Mouse (Mus musculus): ENCODE data around the gene Zhx3. TPM values are rescaled to one million over a fixed set of nuclear protein-coding genes. Genes with fewer than 3 reads are reported as not detected.

Gene Zhx3
- total RNA-seq, 1 experiment: 1.3 TPM

DNA sequence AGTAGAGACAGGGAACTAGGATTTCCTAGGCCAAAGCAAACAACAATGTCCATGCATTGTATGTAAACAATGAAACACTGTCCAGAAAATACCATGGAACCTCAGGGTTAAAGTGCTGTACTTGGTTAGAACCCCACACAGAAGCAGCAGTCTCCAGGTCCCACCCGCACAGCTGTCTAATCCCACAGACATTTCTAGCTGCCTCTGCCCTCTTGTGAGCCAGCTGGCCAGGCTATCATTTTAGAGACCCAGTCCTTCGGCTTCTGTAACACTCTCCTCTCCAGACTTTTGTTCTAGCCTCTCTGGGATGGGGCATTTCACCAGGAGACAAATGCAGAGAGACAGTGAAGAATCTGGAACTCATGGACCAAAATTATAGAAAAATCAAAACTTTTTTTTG lies 94.8 kb downstream of the Zhx3 start:
- H3K9ac ChIP-seq (ENCODE audit: insufficient read depth, low read depth, low read length, poor library complexity, severe bottlenecking): no peak overlapping the region
- no peak for TF ChIP-seq CHD2 (IDR thresholded peaks at IDR 0.05; ENCODE audit: low read depth, low read length)
- no peak for TF ChIP-seq ZC3H11A (IDR thresholded peaks at IDR 0.05; ENCODE audit: borderline replicate concordance, low read depth, low read length)
- TF ChIP-seq MAFK (IDR thresholded peaks at IDR 0.05; ENCODE audit: insufficient read depth, low read depth, low read length): no peak
- TF ChIP-seq ZNF384 (IDR thresholded peaks at IDR 0.05; ENCODE audit: low read depth, low read length): no peak
- no peak for TF ChIP-seq HCFC1 (IDR thresholded peaks at IDR 0.05; ENCODE audit: borderline replicate concordance, insufficient read depth, low read length)
- in situ Hi-C loops (cut with MboI; ENCODE audit: low sequenced_read_pairs in 2 of 2, unreplicated experiment in 2 of 2): no loop called here

DNA sequence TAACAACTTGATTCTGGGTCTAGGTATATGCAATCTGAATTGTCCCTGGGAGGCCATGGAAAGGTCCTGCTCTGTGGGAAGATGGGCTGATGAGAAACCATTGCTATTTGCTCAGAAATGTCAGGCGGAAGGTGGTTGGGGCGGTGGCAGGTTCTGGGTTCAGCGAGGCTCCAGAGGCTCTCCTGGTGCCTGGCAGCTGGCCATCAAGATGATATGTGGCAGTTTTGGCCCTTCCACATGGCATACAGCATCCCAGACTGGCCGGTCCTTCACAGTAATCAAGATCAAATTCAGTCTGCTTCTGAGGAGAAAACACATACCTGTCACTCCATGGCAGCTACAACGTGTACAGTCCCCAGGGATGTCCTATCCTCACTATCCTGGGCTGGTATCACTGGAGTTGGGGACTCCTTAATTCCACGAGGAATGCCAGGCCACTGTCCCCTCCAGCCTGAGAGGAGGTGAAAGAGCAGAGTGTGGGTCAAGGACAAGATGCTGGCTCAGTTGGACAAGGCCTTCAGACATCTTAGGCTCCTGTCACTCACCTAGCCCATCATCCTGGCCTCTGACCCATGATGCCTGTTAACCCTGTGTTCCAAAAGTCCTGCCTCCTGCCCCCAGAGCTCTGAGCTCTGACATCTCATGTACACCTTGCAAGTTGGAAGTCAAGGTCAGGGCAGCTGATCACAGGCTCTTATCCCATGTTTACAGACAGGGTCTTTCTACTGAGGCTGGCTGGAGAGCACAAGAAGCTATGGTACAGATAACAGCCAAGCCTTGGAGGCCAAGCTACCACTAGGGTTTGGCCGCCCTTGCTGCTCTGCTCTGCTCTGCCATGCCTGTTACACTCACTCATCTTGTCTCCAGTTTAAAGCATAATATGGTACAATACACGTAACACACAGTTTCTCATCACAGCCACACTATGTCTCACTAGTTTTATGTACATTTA lies 101.2 kb downstream of the Zhx3 start:
- H3K4me3 ChIP-seq (ENCODE audit: insufficient read depth in 1 of 2, low read depth in 1 of 2, low read length in 2 of 2, poor library complexity in 1 of 2, severe bottlenecking in 1 of 2): no peak overlapping the region
- no peak overlapping the region for H3K9ac ChIP-seq (ENCODE audit: insufficient read depth, low read depth, low read length, poor library complexity, severe bottlenecking)
- no peaks in the 10 kb centered on the region for H3K4me1 ChIP-seq (ENCODE audit: control insufficient read depth in 2 of 2, insufficient read depth in 2 of 2, low read length in 2 of 2, poor library complexity in 1 of 2)
- no peak overlapping the region for H3K27ac ChIP-seq (ENCODE audit: insufficient read depth, low read depth, low read length, poor library complexity, severe bottlenecking)
- in situ Hi-C loops (cut with MboI; ENCODE audit: low sequenced_read_pairs in 2 of 2, unreplicated experiment in 2 of 2): no loop called here
- TF ChIP-seq ZC3H11A (IDR thresholded peaks at IDR 0.05; ENCODE audit: borderline replicate concordance, low read depth, low read length) (no peak), MAFK (IDR thresholded peaks at IDR 0.05; ENCODE audit: insufficient read depth, low read depth, low read length) (no peak), HCFC1 (IDR thresholded peaks at IDR 0.05; ENCODE audit: borderline replicate concordance, insufficient read depth, low read length) (no peak), ZNF384 (IDR thresholded peaks at IDR 0.05; ENCODE audit: low read depth, low read length) (no peak), CHD2 (IDR thresholded peaks at IDR 0.05; ENCODE audit: low read depth, low read length) (no peak)
- H3K36me3 ChIP-seq (ENCODE audit: control insufficient read depth, insufficient read depth, low read length, poor library complexity, severe bottlenecking): no peaks in the 10 kb centered on the region
- no peaks in the 10 kb centered on the region for H3K9me3 ChIP-seq (ENCODE audit: control insufficient read depth, insufficient read depth, low read depth, low read length)
- no peak for DNase-seq (ENCODE audit: low read depth, low spot score)

More for the DNA sequence above, 94.8 kb downstream of the Zhx3 start:
- Histone ChIP-seq H3K4me3 (ENCODE audit: insufficient read depth in 1 of 2, low read depth in 1 of 2, low read length in 2 of 2, poor library complexity in 1 of 2, severe bottlenecking in 1 of 2) (no peak overlapping the region), H3K4me1 (ENCODE audit: control insufficient read depth in 2 of 2, insufficient read depth in 2 of 2, low read length in 2 of 2, poor library complexity in 1 of 2) (no peaks in the 10 kb centered on the region), H3K9me3 (ENCODE audit: control insufficient read depth, insufficient read depth, low read depth, low read length) (no peaks in the 10 kb centered on the region), H3K36me3 (ENCODE audit: control insufficient read depth, insufficient read depth, low read length, poor library complexity, severe bottlenecking) (no peaks in the 10 kb centered on the region), H3K27ac (ENCODE audit: insufficient read depth, low read depth, low read length, poor library complexity, severe bottlenecking) (no peak overlapping the region)
- DNase-seq (ENCODE audit: low read depth, low spot score): no peak

DNA sequence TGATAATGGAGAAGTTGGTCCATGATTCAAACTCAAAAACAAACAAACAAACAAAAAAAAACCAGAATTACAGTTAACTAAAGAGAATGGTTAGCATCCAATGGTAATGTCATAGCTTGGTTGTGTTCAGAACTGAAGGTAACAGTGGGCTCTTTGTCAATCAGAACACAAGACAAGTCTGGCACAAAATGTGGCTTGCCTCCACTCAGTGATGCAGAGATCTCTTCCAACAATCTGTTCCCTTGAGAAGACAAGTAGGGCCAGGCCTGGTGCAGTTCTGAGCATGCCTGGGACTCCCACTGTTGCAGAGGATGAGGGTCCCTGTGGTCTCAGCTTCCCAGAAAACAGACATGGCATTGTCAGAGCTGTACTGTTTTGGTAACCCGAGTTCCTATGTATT lies 101.9 kb downstream of the Zhx3 start:
- Histone ChIP-seq H3K9me3 (ENCODE audit: control insufficient read depth, insufficient read depth, low read depth, low read length) (no peaks in the 10 kb centered on the region), H3K27ac (ENCODE audit: insufficient read depth, low read depth, low read length, poor library complexity, severe bottlenecking) (no peak overlapping the region), H3K36me3 (ENCODE audit: control insufficient read depth, insufficient read depth, low read length, poor library complexity, severe bottlenecking) (no peaks in the 10 kb centered on the region), H3K4me1 (ENCODE audit: control insufficient read depth in 2 of 2, insufficient read depth in 2 of 2, low read length in 2 of 2, poor library complexity in 1 of 2) (no peaks in the 10 kb centered on the region), H3K4me3 (ENCODE audit: insufficient read depth in 1 of 2, low read depth in 1 of 2, low read length in 2 of 2, poor library complexity in 1 of 2, severe bottlenecking in 1 of 2) (no peak overlapping the region), H3K9ac (ENCODE audit: insufficient read depth, low read depth, low read length, poor library complexity, severe bottlenecking) (no peak overlapping the region)
- in situ Hi-C loops (cut with MboI; ENCODE audit: low sequenced_read_pairs in 2 of 2, unreplicated experiment in 2 of 2): no loop called here
- TF ChIP-seq MAFK (IDR thresholded peaks at IDR 0.05; ENCODE audit: insufficient read depth, low read depth, low read length) (no peak), ZC3H11A (IDR thresholded peaks at IDR 0.05; ENCODE audit: borderline replicate concordance, low read depth, low read length) (no peak), ZNF384 (IDR thresholded peaks at IDR 0.05; ENCODE audit: low read depth, low read length) (no peak), HCFC1 (IDR thresholded peaks at IDR 0.05; ENCODE audit: borderline replicate concordance, insufficient read depth, low read length) (no peak), CHD2 (IDR thresholded peaks at IDR 0.05; ENCODE audit: low read depth, low read length) (no peak)
- no peak for DNase-seq (ENCODE audit: low read depth, low spot score)

DNA sequence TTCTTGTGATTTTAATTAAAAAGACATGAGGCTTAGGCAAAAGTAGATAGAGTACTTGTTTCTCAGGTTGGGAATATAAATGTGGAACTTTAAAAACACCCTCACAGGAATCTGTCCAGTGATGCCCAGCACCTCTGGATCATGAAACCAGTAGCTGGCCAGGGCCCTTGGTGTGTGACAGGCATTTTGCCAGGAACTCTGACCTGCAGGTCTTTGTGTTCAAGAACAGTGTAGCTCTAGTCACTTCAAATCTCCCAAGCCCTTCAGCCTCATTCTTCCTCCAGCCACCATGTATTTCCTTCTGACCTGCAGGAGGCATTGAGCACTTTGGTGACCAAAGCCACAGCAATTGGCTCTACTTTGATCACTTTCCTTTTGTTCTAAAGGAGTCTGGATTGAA lies 102.4 kb downstream of the Zhx3 start:
- no peak overlapping the region for H3K4me3 ChIP-seq (ENCODE audit: insufficient read depth in 1 of 2, low read depth in 1 of 2, low read length in 2 of 2, poor library complexity in 1 of 2, severe bottlenecking in 1 of 2)
- DNase-seq (ENCODE audit: low read depth, low spot score): no peak
- H3K4me1 ChIP-seq (ENCODE audit: control insufficient read depth in 2 of 2, insufficient read depth in 2 of 2, low read length in 2 of 2, poor library complexity in 1 of 2): no peaks in the 10 kb centered on the region
- in situ Hi-C loops (cut with MboI; ENCODE audit: low sequenced_read_pairs in 2 of 2, unreplicated experiment in 2 of 2): no loop called here
- H3K36me3 ChIP-seq (ENCODE audit: control insufficient read depth, insufficient read depth, low read length, poor library complexity, severe bottlenecking): no peaks in the 10 kb centered on the region
- no peak overlapping the region for H3K9ac ChIP-seq (ENCODE audit: insufficient read depth, low read depth, low read length, poor library complexity, severe bottlenecking)
- TF ChIP-seq ZC3H11A (IDR thresholded peaks at IDR 0.05; ENCODE audit: borderline replicate concordance, low read depth, low read length): no peak
- no peak for TF ChIP-seq HCFC1 (IDR thresholded peaks at IDR 0.05; ENCODE audit: borderline replicate concordance, insufficient read depth, low read length)
- TF ChIP-seq ZNF384 (IDR thresholded peaks at IDR 0.05; ENCODE audit: low read depth, low read length): no peak
- no peak for TF ChIP-seq MAFK (IDR thresholded peaks at IDR 0.05; ENCODE audit: insufficient read depth, low read depth, low read length)
- no peak for TF ChIP-seq CHD2 (IDR thresholded peaks at IDR 0.05; ENCODE audit: low read depth, low read length)
- no peak overlapping the region for H3K27ac ChIP-seq (ENCODE audit: insufficient read depth, low read depth, low read length, poor library complexity, severe bottlenecking)
- H3K9me3 ChIP-seq (ENCODE audit: control insufficient read depth, insufficient read depth, low read depth, low read length): no peaks in the 10 kb centered on the region
